Mouse (Mus musculus) thymus, adult 2 months (tissue): Measurements from ENCODE around the gene Dnmt1. TPM values are rescaled to one million over a fixed set of nuclear protein-coding genes. Genes with fewer than 3 reads are reported as not detected.
"Not testable (repeated sequence)": the region's sequence is repeated elsewhere in the genome, so short reads cannot be mapped to it uniquely, and the experiment has no call there.

Experiments
- DNase-seq: peaks from one replicate; pipeline ENCODE4 v3.0.0; 2021
- H3K27ac ChIP-seq: fragments of 200-500 bp; 2 replicates; pipeline ENCODE4 v1.5.1; 2012; ENCODE audit warnings: low read length, control low read depth; ENCODE audit not compliant: control insufficient read depth, insufficient read depth
- H3K27me3 ChIP-seq: fragments of 200-500 bp; 2 replicates; pipeline ENCODE4 v1.6.1; 2012; ENCODE audit warnings: mild to moderate bottlenecking, low read length, moderate library complexity, mixed read lengths; ENCODE audit not compliant: control insufficient read depth, insufficient read depth
- H3K36me3 ChIP-seq: fragments of 200-500 bp; 2 replicates; pipeline ENCODE4 v1.6.1; 2012; ENCODE audit warnings: mild to moderate bottlenecking, low read length, moderate library complexity; ENCODE audit not compliant: control insufficient read depth, insufficient read depth
- H3K4me1 ChIP-seq: fragments of 200-500 bp; replicated peaks from 2 replicates; pipeline ENCODE4 v1.6.1; 2012; ENCODE audit warnings: low read length; ENCODE audit not compliant: control insufficient read depth, insufficient read depth
- H3K4me3 ChIP-seq: fragments of 200-500 bp; 2 replicates; pipeline ENCODE4 v1.5.1; 2012; ENCODE audit warnings: mild to moderate bottlenecking, low read length, control low read depth, moderate library complexity; ENCODE audit not compliant: control insufficient read depth, insufficient read depth
- CTCF ChIP-seq: fragments of 200-500 bp; IDR thresholded peaks from 2 replicates; pipeline ENCODE4 v1.5.1; 2012; ENCODE audit warnings: mild to moderate bottlenecking, control low read depth, low read length, moderate library complexity, borderline replicate concordance; ENCODE audit not compliant: control insufficient read depth, poor library complexity, insufficient read depth; ENCODE audit errors: extremely low read depth
- POLR2A ChIP-seq: fragments of 200-500 bp; IDR thresholded peaks from 2 replicates; pipeline ENCODE4 v1.6.1; 2012; ENCODE audit warnings: mild to moderate bottlenecking, low read length, control low read depth, moderate library complexity; ENCODE audit not compliant: control insufficient read depth, poor library complexity, insufficient read depth; ENCODE audit errors: extremely low read depth
- WGBS: fragments of 180-500 bp; shearing (Covaris S2); methylation state at CpG from one replicate; pipeline ENCODE4 v1.1.7; 2018; 5-methylcytosine and 5-hydroxymethylcytosine counted together
- polyA plus RNA-seq: library from polyadenylated mRNA; depleted of rRNA; stranded (reverse); fragments of >200 nt; gene quantifications from 2 replicates; pipeline ENCODE4 v1.2.3, GENCODE M21; 2012

Gene Dnmt1
- polyA plus RNA-seq, 1 experiment, result 142 TPM

DNA sequence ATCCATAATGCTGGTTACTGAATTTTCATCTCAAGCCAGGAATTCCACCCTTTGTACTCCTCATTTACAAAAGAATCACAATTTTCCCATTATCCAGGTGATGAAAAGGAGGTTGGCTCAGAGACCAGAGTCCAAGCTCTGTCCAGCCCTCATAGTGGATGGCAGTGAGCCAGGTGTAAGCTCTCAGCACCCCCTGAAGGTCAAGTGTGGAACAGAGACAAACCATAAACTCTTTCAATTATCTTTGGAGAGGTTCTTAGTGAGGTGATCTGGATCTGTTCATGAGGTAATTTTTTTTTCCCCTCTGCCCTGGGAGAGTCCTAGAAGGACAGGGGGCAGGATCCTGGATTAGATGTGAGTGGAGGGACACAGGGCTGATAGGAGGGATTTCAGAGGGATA lies 41.1 kb upstream of the Dnmt1 start:
- H3K27ac ChIP-seq, result no peak overlapping the region
- TF ChIP-seq CTCF, result no peak
- no peak for TF ChIP-seq POLR2A
- H3K27me3 ChIP-seq, result no peaks in the 10 kb centered on the region
- no peak overlapping the region for H3K4me3 ChIP-seq
- no peak for DNase-seq
- H3K36me3 ChIP-seq, result no peaks in the 10 kb centered on the region; the same call in 1 of the 2 replicates
- H3K4me1 ChIP-seq, result peaks cover 3% of the 10 kb centered on the region; the same call in 1 of the 2 replicates

DNA sequence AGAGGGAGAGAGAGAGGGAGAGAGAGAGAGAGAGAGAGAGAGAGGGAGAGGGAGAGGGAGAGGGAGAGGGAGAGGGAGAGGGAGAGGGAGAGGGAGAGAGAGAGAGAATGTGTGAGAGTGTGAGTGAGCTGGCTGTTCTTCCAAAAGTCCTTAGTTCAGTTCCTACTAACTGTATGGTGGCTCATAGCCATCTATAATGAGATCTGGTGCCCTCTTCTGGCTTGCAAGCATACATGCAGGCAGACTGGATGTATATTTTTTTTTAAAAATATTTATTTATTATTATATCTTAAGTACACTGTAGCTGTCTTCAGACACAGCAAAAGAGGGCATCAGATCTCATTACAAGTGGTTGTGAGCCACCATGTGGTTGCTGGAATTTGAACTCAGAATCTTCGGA lies 38.6 kb upstream of the Dnmt1 start:
- not testable (repeated sequence) for H3K4me3 ChIP-seq, H3K4me1 ChIP-seq, H3K27me3 ChIP-seq, H3K27ac ChIP-seq, DNase-seq, H3K36me3 ChIP-seq
- WGBS, result 76% methylated on average over 1 of the region's 1 CpGs

DNA sequence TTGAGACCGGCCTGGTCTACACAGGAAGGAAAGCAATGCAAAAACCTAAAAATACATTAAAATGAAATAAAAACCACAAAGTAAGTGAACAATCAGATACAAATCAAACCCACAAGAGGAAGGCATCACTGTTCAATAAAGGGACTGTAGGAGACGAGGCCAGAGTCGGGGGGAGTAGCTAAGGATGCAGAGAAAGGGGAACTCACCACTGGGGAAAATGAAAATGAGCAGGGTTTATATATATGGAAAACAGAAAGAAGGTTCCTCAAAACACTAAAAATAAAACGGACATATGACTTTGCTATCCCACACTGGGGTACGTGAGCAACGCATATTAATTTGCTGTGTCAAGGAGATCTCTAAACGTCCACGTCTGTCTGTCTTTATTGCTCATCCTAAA lies 37.4 kb upstream of the Dnmt1 start:
- no peaks in the 10 kb centered on the region for H3K4me1 ChIP-seq
- no peak for TF ChIP-seq POLR2A
- no peak for TF ChIP-seq CTCF
- no peaks in the 10 kb centered on the region for H3K27me3 ChIP-seq
- H3K4me3 ChIP-seq, result no peak overlapping the region
- WGBS, result 63% methylated on average over 8 of the region's 8 CpGs
- H3K27ac ChIP-seq, result no peak overlapping the region
- DNase-seq, result no peak
- no peaks in the 10 kb centered on the region for H3K36me3 ChIP-seq

DNA sequence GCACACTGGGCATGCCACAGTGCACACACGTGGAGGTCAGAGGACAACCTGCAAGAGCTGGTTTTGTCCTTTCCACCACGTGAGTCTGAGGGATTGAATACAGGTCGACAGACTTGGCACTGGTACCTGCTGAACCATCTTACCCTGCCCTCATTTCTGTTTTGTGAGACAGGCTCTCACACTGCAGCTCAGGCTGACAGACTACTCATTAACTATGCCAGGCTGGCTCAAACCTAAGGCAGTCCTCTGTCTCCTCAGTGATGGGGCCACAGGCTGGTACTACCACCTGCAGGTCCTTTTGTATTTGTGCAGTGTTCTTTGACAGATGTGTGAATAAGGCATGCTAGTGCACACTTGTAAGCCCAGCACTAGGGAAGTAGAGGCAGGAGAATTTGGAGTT lies 35.4 kb upstream of the Dnmt1 start:
- 89% methylated on average over 3 of the region's 3 CpGs for WGBS
- no peak overlapping the region for H3K27ac ChIP-seq
- H3K27me3 ChIP-seq, result no peaks in the 10 kb centered on the region
- no peak for DNase-seq
- H3K4me3 ChIP-seq, result no peak overlapping the region
- H3K4me1 ChIP-seq, result peaks cover 9% of the 10 kb centered on the region; the same call in 1 of the 2 replicates
- TF ChIP-seq CTCF (no peak), POLR2A (no peak)
- no peaks in the 10 kb centered on the region for H3K36me3 ChIP-seq

DNA sequence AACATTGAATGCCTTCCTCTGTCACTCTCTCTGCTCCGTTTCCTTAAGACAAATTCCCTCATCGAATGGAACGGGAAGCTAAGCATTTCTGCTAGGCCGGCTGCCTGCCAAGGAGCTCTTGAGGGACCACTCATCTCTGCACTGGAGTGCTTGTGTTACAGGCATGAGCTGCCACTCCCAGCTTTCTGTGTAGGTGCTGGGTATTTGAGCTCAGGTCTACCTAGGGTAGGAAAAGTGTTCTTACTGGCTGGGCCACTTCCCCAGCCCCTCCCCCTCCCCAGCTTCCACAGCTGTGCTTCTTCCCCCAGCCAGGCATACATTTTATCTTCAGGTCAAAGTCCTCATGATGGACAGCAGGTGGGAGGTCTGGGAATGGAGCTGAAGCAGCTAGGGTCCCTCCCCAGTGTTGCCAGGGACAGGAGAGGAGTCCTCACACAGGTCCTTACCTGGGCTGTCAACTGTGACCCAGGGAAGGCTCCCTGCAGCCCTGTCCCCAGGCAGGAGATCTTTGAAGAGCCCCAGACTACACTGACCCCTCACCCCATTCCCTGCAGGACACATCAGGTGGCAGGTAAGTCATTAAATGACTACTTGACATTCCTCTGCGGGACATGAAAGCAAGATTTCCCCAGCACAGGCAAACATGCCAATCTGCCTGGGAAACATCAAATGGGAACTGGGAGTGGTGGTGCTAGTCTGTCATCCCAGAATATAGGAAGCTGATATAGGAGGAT lies 33.6 kb upstream of the Dnmt1 start:
- Histone ChIP-seq H3K27me3 (no peaks in the 10 kb centered on the region), H3K27ac (no peak overlapping the region), H3K36me3 (no peaks in the 10 kb centered on the region), H3K4me3 (no peak overlapping the region), H3K4me1 (peaks cover 10% of the 10 kb centered on the region)
- no peak for DNase-seq
- WGBS, result 94% methylated on average over 5 of the region's 5 CpGs
- no peak for TF ChIP-seq POLR2A
- no peak for TF ChIP-seq CTCF

DNA sequence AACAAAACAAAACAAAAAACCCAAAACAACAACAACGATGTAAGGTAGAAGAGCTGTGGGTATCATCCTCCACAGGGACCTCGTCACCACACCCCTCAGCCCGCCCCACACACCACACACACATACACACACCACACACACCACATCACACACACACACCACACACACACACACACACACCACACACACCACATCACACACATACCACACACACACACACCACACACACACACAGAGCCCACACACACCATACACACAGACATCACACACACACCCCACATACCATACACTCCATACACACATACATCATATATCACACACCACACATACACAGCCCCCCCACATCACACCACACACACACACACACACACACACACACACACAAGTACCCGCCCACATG lies 31.9 kb upstream of the Dnmt1 start:
- Histone ChIP-seq H3K27ac (no peak overlapping the region), H3K4me1 (peaks cover 25% of the 10 kb centered on the region), H3K4me3 (no peak overlapping the region), H3K36me3 (no peaks in the 10 kb centered on the region), H3K27me3 (no peaks in the 10 kb centered on the region)
- no peak for DNase-seq
- TF ChIP-seq CTCF (no peak), POLR2A (no peak)
- WGBS, result 72% methylated on average over 4 of the region's 4 CpGs

DNA sequence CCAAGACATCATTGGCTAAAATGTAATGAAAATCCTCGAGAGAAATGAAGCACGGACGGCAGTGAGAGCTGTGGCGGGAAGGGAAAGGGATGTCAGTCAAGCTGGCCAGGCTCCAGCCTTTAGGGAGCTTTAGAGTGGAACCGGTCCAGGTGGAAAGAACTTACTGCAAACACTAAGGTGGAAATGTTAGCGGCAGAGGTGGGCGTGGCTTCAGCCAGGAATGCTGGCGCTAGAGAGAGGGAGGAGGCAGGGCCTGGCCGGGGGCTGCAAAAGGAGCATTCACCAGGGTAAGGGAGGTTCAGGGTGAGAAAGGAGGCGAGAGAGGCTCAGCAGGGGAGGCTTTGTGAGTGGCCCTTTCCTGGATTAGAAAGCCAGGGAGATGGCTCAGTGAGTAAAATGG lies 31.2 kb upstream of the Dnmt1 start:
- TF ChIP-seq POLR2A, result no peak
- TF ChIP-seq CTCF, result no peak
- Histone ChIP-seq H3K36me3 (no peaks in the 10 kb centered on the region), H3K27me3 (no peaks in the 10 kb centered on the region), H3K4me1 (peaks cover 27% of the 10 kb centered on the region), H3K4me3 (no peak overlapping the region), H3K27ac (no peak overlapping the region)
- DNase-seq, result no peak
- WGBS, result 62% methylated on average over 10 of the region's 10 CpGs
